Mouse (Mus musculus) myocyte (in vitro differentiated cells): ENCODE results near the gene Prickle4.

ENCODE experiments used
- E2F4 ChIP-seq: IDR thresholded peaks from one replicate; pipeline ENCODE4 v1.6.1; 2011; ENCODE audit warnings: mild to moderate bottlenecking, control low read depth, moderate library complexity; ENCODE audit not compliant: insufficient read depth
- POLR2A ChIP-seq: IDR thresholded peaks from one replicate; pipeline ENCODE4 v1.6.1; 2011; ENCODE audit warnings: low read depth, mild to moderate bottlenecking, control low read depth, moderate library complexity; ENCODE audit not compliant: insufficient read length

- no peak for TF ChIP-seq E2F4
- peak; percentile 13 for TF ChIP-seq POLR2A
These were observed 43.7 kb upstream of the Prickle4 start for GRCm38 (mm10) chr17:47738066-47738878.
